Comparison of ENCODE assay signal across 21 mouse cellular contexts in the genomic region with DNA sequence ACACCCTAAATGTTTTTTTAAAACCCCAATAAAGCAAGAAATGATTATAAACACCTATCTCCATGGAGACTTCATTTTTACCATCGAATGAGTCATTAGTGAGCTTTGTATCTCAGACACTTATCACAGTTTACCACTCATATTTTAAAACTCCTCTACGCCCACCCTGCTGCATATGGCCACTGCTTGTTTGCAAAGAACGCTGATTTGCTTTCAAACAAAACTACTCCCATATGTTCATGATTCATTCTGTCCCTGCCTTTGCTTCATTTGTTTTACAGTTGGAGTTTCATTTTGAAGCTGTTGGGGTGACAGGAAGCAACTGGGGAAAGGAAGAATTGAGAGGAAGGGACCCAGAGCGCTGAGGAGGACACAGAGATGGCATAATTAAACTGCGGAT.
DNase-seq lines count a peak whose midpoint lies in the region; ATAC-seq and TF ChIP-seq lines count a peak whose summit lies in the region.
"Had no signal": no experiment of that assay in that cellular context is flagged by ENCODE, and none has a peak within 500 bp of the region (broad histone marks: within the 10 kb centered on the region; RNA-seq: fewer than 3 reads in every experiment).

No protein-coding gene starts in this region.

- no peaks in the 10 kb centered on the region for H3K27me3 ChIP-seq in forebrain, embryonic 16.5 days (replicated peaks; ENCODE audit: control insufficient read depth, insufficient read depth, low read length)
- no peaks in the 10 kb centered on the region for H3K27me3 ChIP-seq in forebrain, embryonic 15.5 days
- H3K27me3 ChIP-seq in liver, postnatal 0 days (ENCODE audit: insufficient read depth, low read length) = no peaks in the 10 kb centered on the region
- no peaks in the 10 kb centered on the region for H3K27me3 ChIP-seq in midbrain, embryonic 10.5 days (ENCODE audit: low read depth, poor library complexity, severe bottlenecking)
- H3K27me3 ChIP-seq: embryonic facial prominence, embryonic 15.5 days; forebrain, embryonic 12.5 days; heart, embryonic 12.5 days; liver, embryonic 13.5 days had no signal

- 0 out of 2 replicates have a peak, but pooled peaks have one; percentile 49 for ATAC-seq in forebrain, embryonic 16.5 days
- ATAC-seq in forebrain, embryonic 15.5 days (replicated peaks) = no peak
- no peak for ATAC-seq in liver, postnatal 0 days
- ATAC-seq: midbrain, embryonic 16.5 days had no signal

- TF ChIP-seq CTCF in liver, postnatal 0 days (IDR thresholded peaks at IDR 0.05; ENCODE audit: low read depth) = no peak

- intact Hi-C loops in left cerebral cortex, postnatal 25 days (cut with DNase I) = loop anchor here (10.0 kb wide), 1 partner anchor 398 kb away; no protein-coding TSS in a partner anchor

- 66% methylated on average over 5 of the region's 5 CpGs for WGBS in forebrain, embryonic 16.5 days
- 67% methylated on average over 5 of the region's 5 CpGs for WGBS in forebrain, embryonic 15.5 days
- 75% methylated on average over 5 of the region's 5 CpGs for WGBS in liver, postnatal 0 days (ENCODE audit: insufficient replicate concordance)
- 87% methylated on average over 5 of the region's 5 CpGs for WGBS in midbrain, embryonic 10.5 days

- no peak overlapping the region for H3K9ac ChIP-seq in forebrain, embryonic 16.5 days (replicated peaks; ENCODE audit: low read depth, low read length)
- H3K9ac ChIP-seq in forebrain, embryonic 15.5 days (replicated peaks) = no peak overlapping the region
- no peak overlapping the region for H3K9ac ChIP-seq in liver, postnatal 0 days (replicated peaks)
- H3K9ac ChIP-seq: embryonic facial prominence, embryonic 15.5 days; forebrain, embryonic 12.5 days; heart, embryonic 12.5 days; liver, embryonic 13.5 days had no signal

- H3K36me3 ChIP-seq in forebrain, embryonic 16.5 days (ENCODE audit: control insufficient read depth, insufficient read depth) = no peaks in the 10 kb centered on the region
- H3K36me3 ChIP-seq in forebrain, embryonic 15.5 days = no peaks in the 10 kb centered on the region
- no peaks in the 10 kb centered on the region for H3K36me3 ChIP-seq in liver, postnatal 0 days (replicated peaks; ENCODE audit: insufficient read depth, low read length)
- no peaks in the 10 kb centered on the region for H3K36me3 ChIP-seq in midbrain, embryonic 10.5 days
- H3K36me3 ChIP-seq: embryonic facial prominence, embryonic 15.5 days; forebrain, embryonic 12.5 days; heart, embryonic 12.5 days; liver, embryonic 13.5 days had no signal

- H3K9me3 ChIP-seq in forebrain, embryonic 16.5 days (ENCODE audit: control insufficient read depth, low read length) = no peaks in the 10 kb centered on the region
- no peaks in the 10 kb centered on the region for H3K9me3 ChIP-seq in forebrain, embryonic 15.5 days
- H3K9me3 ChIP-seq in liver, postnatal 0 days (ENCODE audit: low read length) = no peaks in the 10 kb centered on the region
- H3K9me3 ChIP-seq in midbrain, embryonic 10.5 days (replicated peaks) = no peaks in the 10 kb centered on the region
- H3K9me3 ChIP-seq: embryonic facial prominence, embryonic 15.5 days; forebrain, embryonic 12.5 days; heart, embryonic 12.5 days; liver, embryonic 13.5 days had no signal

- no peak overlapping the region for H3K4me2 ChIP-seq in forebrain, embryonic 16.5 days (ENCODE audit: low read length)
- no peak overlapping the region for H3K4me2 ChIP-seq in forebrain, embryonic 15.5 days (replicated peaks)
- no peak overlapping the region for H3K4me2 ChIP-seq in liver, postnatal 0 days (ENCODE audit: low read depth, low read length)
- H3K4me2 ChIP-seq: embryonic facial prominence, embryonic 15.5 days; forebrain, embryonic 12.5 days; heart, embryonic 12.5 days; liver, embryonic 13.5 days had no signal

- no peak for TF ChIP-seq EP300 in liver, postnatal 0 days (IDR thresholded peaks at IDR 0.05; ENCODE audit: low read depth)

- H3K4me3 ChIP-seq in forebrain, embryonic 16.5 days (replicated peaks; ENCODE audit: low read length) = no peak overlapping the region
- H3K4me3 ChIP-seq in forebrain, embryonic 15.5 days = no peak overlapping the region
- H3K4me3 ChIP-seq in liver, postnatal 0 days (ENCODE audit: low read depth, low read length) = no peak overlapping the region
- no peak overlapping the region for H3K4me3 ChIP-seq in midbrain, embryonic 10.5 days
- H3K4me3 ChIP-seq: embryonic facial prominence, embryonic 15.5 days; forebrain, embryonic 12.5 days; heart, embryonic 12.5 days; liver, embryonic 13.5 days had no signal

- H3K4me1 ChIP-seq in forebrain, embryonic 16.5 days (replicated peaks; ENCODE audit: control insufficient read depth, insufficient read depth, low read length) = no peaks in the 10 kb centered on the region
- H3K4me1 ChIP-seq in forebrain, embryonic 15.5 days = no peaks in the 10 kb centered on the region
- H3K4me1 ChIP-seq in liver, postnatal 0 days (ENCODE audit: insufficient read depth) = no peaks in the 10 kb centered on the region
- H3K4me1 ChIP-seq in midbrain, embryonic 10.5 days = no peaks in the 10 kb centered on the region
- H3K4me1 ChIP-seq: embryonic facial prominence, embryonic 15.5 days; forebrain, embryonic 12.5 days; heart, embryonic 12.5 days; liver, embryonic 13.5 days had no signal

- DNase-seq in right cerebral cortex, adult 18-20 months = peak; percentile 73
- DNase-seq in right cerebral cortex, postnatal 4 days = no peak
- peak; percentile 49 to 89 for DNase-seq in left cerebral cortex, postnatal 25 days (ENCODE audit: low spot score in 2 of 2)
- no peak for DNase-seq in heart, adult 11 months
- no peak for DNase-seq in liver, postnatal 0 days
- no peak for DNase-seq in midbrain, embryonic 10.5 days (ENCODE audit: low spot score)
- DNase-seq: cerebellum, postnatal 10 days; embryo, embryonic 11 days; gastrocnemius, postnatal 10 days; kidney, adult 8-10 months; kidney, postnatal 25 days; liver, embryonic 13.5 days; lung, postnatal 10 days; retina, postnatal 1 day; thymus, postnatal 36 days had no signal

- no peak overlapping the region for H3K27ac ChIP-seq in forebrain, embryonic 16.5 days (ENCODE audit: low read length)
- H3K27ac ChIP-seq in forebrain, embryonic 15.5 days (replicated peaks) = no peak overlapping the region
- no peak overlapping the region for H3K27ac ChIP-seq in liver, postnatal 0 days (ENCODE audit: low read depth)
- H3K27ac ChIP-seq in midbrain, embryonic 10.5 days (replicated peaks) = no peak overlapping the region
- H3K27ac ChIP-seq: embryonic facial prominence, embryonic 15.5 days; forebrain, embryonic 12.5 days; liver, embryonic 13.5 days had no signal

Comparison
In these comparisons a context has a peak if more than half of its experiments do, and no peak if none do; other contexts are left out.
1. DNase-seq: peak in right cerebral cortex, adult 18-20 months (single experiment) and left cerebral cortex, postnatal 25 days (2 of 2); none in right cerebral cortex, postnatal 4 days (single experiment), heart, adult 11 months (single experiment), liver, postnatal 0 days (single experiment) and midbrain, embryonic 10.5 days (single experiment).